Mouse (Mus musculus): ENCODE measurements at regions not wholly inside any gene's neighbourhood (a gene's known extent, or its start where the extent isn't known, plus 50 kb on each side); places are given as distances from the start of the nearest gene placed in this dataset.

- Histone ChIP-seq H3K79me2 (ENCODE audit: control insufficient read depth, insufficient read depth, low read length, poor library complexity) (no peaks in the 10 kb centered on the region), H3K9ac (ENCODE audit: control insufficient read depth, low read depth, low read length, poor library complexity, severe bottlenecking) (no peak overlapping the region)
These were observed 276.6 kb downstream of the Eipr1 start for GRCm38 (mm10) chr12:29028171-29028570.

DNA sequence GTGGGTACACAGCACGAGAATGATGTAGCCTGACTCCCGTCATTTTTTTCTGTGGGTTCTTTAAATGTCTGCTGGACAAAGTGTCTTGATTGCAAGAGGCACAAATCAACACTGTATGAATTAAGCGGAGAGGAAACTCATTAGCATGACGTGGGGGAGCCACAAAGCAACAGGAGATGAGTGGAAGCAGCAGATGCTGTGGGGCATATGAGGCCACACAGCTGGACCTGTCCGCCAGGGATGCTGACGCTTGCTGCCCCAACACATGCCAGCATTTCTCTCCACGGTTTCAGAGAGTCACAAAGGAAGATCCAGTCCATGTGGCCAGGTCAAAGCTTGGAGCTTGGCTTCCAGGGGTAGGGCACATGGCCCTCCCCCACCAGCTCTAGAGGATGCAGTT, 277.9 kb downstream of the Eipr1 start:
- DNase-seq (ENCODE audit: low read depth, low spot score): no peak
- H3K4me3 ChIP-seq (ENCODE audit: control insufficient read depth in 1 of 2, insufficient read depth in 1 of 2, low read depth in 2 of 2, low read length in 2 of 2): no peak overlapping the region
- H3K79me2 ChIP-seq (ENCODE audit: control insufficient read depth, insufficient read depth, low read length, poor library complexity): no peaks in the 10 kb centered on the region
- no peaks in the 10 kb centered on the region for H3K27me3 ChIP-seq (ENCODE audit: control insufficient read depth in 1 of 2, insufficient read depth in 2 of 2, low read length in 2 of 2)
- H3K27ac ChIP-seq (ENCODE audit: control insufficient read depth, low read depth, low read length): no peak overlapping the region
- H3K9me3 ChIP-seq (replicated peaks; ENCODE audit: insufficient read depth, low read length): no peaks in the 10 kb centered on the region
- H3K9ac ChIP-seq (ENCODE audit: control insufficient read depth, low read depth, low read length, poor library complexity, severe bottlenecking): no peak overlapping the region
- TF ChIP-seq SIN3A (IDR thresholded peaks at IDR 0.05; ENCODE audit: low read length): no peak
- no peak for TF ChIP-seq MAFK (IDR thresholded peaks at IDR 0.05; ENCODE audit: borderline replicate concordance, low read depth, low read length)
- TF ChIP-seq EP300 (IDR thresholded peaks at IDR 0.05; ENCODE audit: low read depth in 1 of 2, low read length in 2 of 2): no peak
- TF ChIP-seq JUND (IDR thresholded peaks at IDR 0.05; ENCODE audit: low read depth, low read length): no peak
- no peak for TF ChIP-seq TAL1 (IDR thresholded peaks at IDR 0.05; ENCODE audit: low read length)
- no peak for TF ChIP-seq TBP (IDR thresholded peaks at IDR 0.05; ENCODE audit: low read depth, low read length)
- no peak for TF ChIP-seq UBTF (IDR thresholded peaks at IDR 0.05; ENCODE audit: borderline replicate concordance, insufficient read depth, low read depth, low read length)
- no peak for TF ChIP-seq CHD1 (IDR thresholded peaks at IDR 0.05; ENCODE audit: low read depth, low read length)
- H3K4me1 ChIP-seq (ENCODE audit: control insufficient read depth in 1 of 2, insufficient read depth in 2 of 2, low read length in 2 of 2): no peaks in the 10 kb centered on the region
- H3K36me3 ChIP-seq (ENCODE audit: control insufficient read depth in 1 of 2, insufficient read depth in 2 of 2, low read length in 2 of 2): no peaks in the 10 kb centered on the region

More at GRCm38 (mm10) chr12:29028171-29028570, 276.6 kb downstream of the Eipr1 start:
- Histone ChIP-seq H3K27ac (ENCODE audit: control insufficient read depth, low read depth, low read length) (no peak overlapping the region), H3K4me3 (ENCODE audit: control insufficient read depth in 1 of 2, insufficient read depth in 1 of 2, low read depth in 2 of 2, low read length in 2 of 2) (no peak overlapping the region), H3K4me1 (ENCODE audit: control insufficient read depth in 1 of 2, insufficient read depth in 2 of 2, low read length in 2 of 2) (no peaks in the 10 kb centered on the region), H3K27me3 (ENCODE audit: control insufficient read depth in 1 of 2, insufficient read depth in 2 of 2, low read length in 2 of 2) (no peaks in the 10 kb centered on the region), H3K9me3 (replicated peaks; ENCODE audit: insufficient read depth, low read length) (no peaks in the 10 kb centered on the region), H3K36me3 (ENCODE audit: control insufficient read depth in 1 of 2, insufficient read depth in 2 of 2, low read length in 2 of 2) (no peaks in the 10 kb centered on the region)
- TF ChIP-seq MAFK (IDR thresholded peaks at IDR 0.05; ENCODE audit: borderline replicate concordance, low read depth, low read length): no peak
- TF ChIP-seq SIN3A (IDR thresholded peaks at IDR 0.05; ENCODE audit: low read length): no peak
- no peak for TF ChIP-seq TBP (IDR thresholded peaks at IDR 0.05; ENCODE audit: low read depth, low read length)
- no peak for TF ChIP-seq USF2 (IDR thresholded peaks at IDR 0.05; ENCODE audit: borderline replicate concordance in 1 of 2, insufficient read depth in 1 of 2, low read depth in 1 of 2, low read length in 2 of 2)
- no peak for TF ChIP-seq CHD2 (IDR thresholded peaks at IDR 0.05; ENCODE audit: low read length)
- no peak for TF ChIP-seq ZMIZ1 (IDR thresholded peaks at IDR 0.05; ENCODE audit: low read depth, low read length)
- no peak for TF ChIP-seq HCFC1 (IDR thresholded peaks at IDR 0.05; ENCODE audit: low read depth, low read length)
- TF ChIP-seq ETS1 (IDR thresholded peaks at IDR 0.05; ENCODE audit: low read depth, low read length): no peak
- TF ChIP-seq E2F4 (IDR thresholded peaks at IDR 0.05; ENCODE audit: borderline replicate concordance, low read depth, low read length): no peak
- no peak for TF ChIP-seq ZC3H11A (IDR thresholded peaks at IDR 0.05; ENCODE audit: low read depth, low read length)
- TF ChIP-seq NELFE (IDR thresholded peaks at IDR 0.05; ENCODE audit: low read depth, low read length): no peak
- TF ChIP-seq POLR2AphosphoS2 (IDR thresholded peaks at IDR 0.05; ENCODE audit: low read length): no peak
- no peak for TF ChIP-seq BHLHE40 (IDR thresholded peaks at IDR 0.05; ENCODE audit: borderline replicate concordance, low read depth, low read length)
- TF ChIP-seq TAL1 (IDR thresholded peaks at IDR 0.05; ENCODE audit: low read length): no peak
- TF ChIP-seq GABPA (IDR thresholded peaks at IDR 0.05; ENCODE audit: low read depth, low read length): no peak
- no peak for TF ChIP-seq POLR2AphosphoS5 (IDR thresholded peaks at IDR 0.05; ENCODE audit: borderline replicate concordance, low read depth, low read length)
- DNase-seq (ENCODE audit: low read depth, low spot score): no peak

Data from MEL (cell line).